Mouse (Mus musculus): ENCODE measurements at regions not wholly inside any gene's neighbourhood (a gene's known extent, or its start where the extent isn't known, plus 50 kb on each side); places are given as distances from the start of the nearest gene placed in this dataset.

- no peak for DNase-seq (ENCODE audit: low spot score)
Measured at GRCm38 (mm10) chr13:78717686-78718431, 518.3 kb upstream of the Nr2f1 start.

DNA sequence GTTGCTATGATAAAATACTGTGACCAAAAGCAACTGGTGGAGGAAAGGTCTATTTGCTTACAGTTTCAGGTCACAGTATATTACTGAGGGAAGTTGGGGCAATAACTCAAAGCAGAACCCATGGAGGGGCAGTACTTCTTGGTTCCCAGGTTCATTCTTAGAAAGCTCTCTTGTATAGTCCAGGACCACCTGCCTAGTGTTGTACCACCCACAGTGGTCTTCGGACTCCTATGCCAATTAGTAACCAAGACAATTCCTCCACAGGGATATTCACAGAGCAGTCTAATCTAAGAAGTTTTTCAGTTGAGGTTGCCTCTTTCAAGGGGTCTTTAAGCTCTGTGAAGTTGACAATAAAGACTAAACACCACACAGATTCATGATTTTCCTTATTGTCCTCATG is 517.6 kb upstream of the Nr2f1 start:
- no peak for DNase-seq (ENCODE audit: low spot score)

- DNase-seq (ENCODE audit: low spot score): no peak
Measured at GRCm38 (mm10) chr13:78704693-78705092, 505.1 kb upstream of the Nr2f1 start.

DNA sequence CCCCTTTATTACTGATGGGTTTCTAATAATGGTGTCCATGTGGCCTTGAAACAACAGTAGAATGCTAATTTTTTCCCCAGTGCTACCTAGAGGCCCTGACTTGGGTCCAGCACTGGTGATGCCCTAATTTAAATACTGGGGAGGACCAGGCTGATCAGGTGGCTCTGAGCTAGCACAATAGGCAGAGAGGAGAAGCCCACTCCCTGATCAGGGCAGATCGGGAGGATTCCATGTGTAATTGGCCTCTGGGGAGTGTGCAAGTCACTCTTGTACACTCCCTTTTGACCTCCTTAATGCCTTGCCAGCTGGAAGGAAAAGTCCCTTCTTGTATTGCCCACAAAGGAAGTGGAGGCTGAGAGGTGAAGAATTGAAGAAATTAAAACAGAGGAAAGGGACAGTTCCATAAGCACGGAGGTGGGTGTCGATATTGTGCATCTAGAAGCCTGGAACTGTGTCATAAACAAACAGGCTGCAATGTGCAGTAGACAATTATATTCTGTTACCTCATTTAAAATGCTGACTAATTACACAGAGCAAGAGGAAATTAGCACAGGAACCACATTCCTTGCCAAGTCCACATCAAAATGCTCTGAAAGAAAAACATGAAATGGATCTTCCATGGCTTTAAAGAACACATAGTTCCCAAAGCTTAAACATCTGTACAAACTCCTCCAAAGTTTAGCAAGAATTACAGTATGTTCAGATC is 498.4 kb upstream of the Nr2f1 start:
- no peak for DNase-seq (ENCODE audit: low spot score)

GRCm38 (mm10) chr13:78679255-78679895 is 479.8 kb upstream of the Nr2f1 start:
- no peak for DNase-seq (ENCODE audit: low spot score)

DNA sequence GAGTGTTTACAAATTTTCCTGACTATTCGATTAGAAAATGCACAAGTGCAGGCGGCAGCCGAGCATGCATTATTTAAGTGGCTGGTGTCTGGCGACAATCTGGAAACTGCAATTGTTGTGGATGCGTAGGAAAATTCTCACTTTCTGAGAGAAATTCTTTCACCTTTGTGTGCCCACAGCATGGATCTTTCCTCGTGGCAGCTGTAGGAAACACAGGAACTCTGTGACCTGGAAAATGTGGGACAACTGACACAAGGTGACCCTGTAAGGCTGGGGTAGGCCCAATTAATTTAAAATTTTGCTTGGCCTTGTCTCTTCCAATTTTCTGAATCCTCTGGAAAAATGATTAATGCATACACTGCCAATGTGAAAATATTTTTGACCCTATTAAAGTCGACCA is 478.7 kb upstream of the Nr2f1 start:
- no peak for DNase-seq (ENCODE audit: low spot score)

DNA sequence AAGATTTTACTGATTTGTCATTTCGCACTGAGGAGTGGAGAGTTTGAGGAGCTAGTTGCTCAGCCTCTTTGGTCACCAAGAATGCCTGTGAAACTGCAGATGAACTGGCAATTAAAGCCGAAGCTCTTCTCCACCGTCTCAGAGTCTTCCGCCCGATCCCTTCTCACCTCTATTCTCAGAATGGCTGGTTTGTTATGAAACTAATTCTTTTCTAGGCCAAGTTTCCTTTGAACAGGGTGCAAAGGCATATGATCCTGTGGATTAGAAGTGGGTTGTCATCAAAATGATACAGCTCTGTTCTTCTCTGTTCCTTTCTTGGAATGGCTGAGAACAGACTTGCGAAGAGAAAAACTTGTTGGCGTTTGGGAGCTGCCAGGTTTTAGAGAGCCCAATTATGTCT is 458.7 kb upstream of the Nr2f1 start:
- no peak for DNase-seq (ENCODE audit: low spot score)

- no peak for DNase-seq (ENCODE audit: low spot score)
Measured at GRCm38 (mm10) chr13:78656766-78657165, 457.2 kb upstream of the Nr2f1 start.

GRCm38 (mm10) chr13:78656196-78656595 is 456.6 kb upstream of the Nr2f1 start:
- no peak for DNase-seq (ENCODE audit: low spot score)

GRCm38 (mm10) chr13:78650824-78651223 is 451.3 kb upstream of the Nr2f1 start:
- no peak for DNase-seq (ENCODE audit: low spot score)

GRCm38 (mm10) chr13:78644556-78644955 is 445.0 kb upstream of the Nr2f1 start:
- DNase-seq (ENCODE audit: low spot score): peak; percentile 1

- no peak for DNase-seq (ENCODE audit: low spot score)
Measured at GRCm38 (mm10) chr13:78643023-78643422, 443.5 kb upstream of the Nr2f1 start.

GRCm38 (mm10) chr13:78642443-78642729 is 442.8 kb upstream of the Nr2f1 start:
- no peak for DNase-seq (ENCODE audit: low spot score)

- no peak for DNase-seq (ENCODE audit: low spot score)
Measured at GRCm38 (mm10) chr13:78641687-78642442, 442.3 kb upstream of the Nr2f1 start.

DNA sequence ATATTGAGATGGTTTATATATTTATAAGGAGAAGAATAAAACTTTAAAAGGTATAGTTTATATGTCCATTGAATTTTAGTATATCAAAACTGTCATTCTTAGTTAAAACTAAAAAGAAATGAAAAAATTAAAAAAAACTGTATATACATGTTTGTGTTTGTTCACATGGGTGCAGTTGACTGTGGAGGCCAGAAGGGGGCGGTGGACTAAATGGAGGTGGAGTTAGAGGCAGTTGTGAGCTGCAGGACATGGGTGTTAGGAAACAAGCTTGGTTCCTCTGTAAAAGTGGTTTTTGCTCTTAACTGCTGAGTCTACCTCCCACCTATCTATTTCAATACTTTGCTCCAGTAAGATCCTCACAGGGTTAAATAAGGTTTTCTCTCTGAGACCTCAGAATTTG is 440.8 kb upstream of the Nr2f1 start:
- DNase-seq (ENCODE audit: low spot score): no peak

DNA sequence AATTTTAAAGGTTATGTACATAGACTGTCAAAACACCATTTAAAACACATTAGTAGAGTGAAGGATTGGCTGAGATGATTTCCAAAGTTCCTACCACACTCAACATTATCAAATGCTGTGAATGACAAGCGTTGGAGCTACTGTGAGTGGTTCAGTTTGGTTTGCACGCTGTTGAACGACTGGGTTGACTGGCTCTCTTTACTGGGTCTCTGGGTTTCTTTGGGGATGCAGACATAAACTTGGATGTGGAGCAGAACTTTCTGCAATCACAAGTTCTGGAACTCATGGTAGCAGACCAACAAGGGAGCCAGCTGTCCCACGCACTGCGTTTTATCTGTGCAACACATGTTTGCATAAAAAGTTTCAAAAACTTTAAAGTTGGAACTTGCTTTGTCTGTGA is 438.9 kb upstream of the Nr2f1 start:
- DNase-seq (ENCODE audit: low spot score): no peak

DNA sequence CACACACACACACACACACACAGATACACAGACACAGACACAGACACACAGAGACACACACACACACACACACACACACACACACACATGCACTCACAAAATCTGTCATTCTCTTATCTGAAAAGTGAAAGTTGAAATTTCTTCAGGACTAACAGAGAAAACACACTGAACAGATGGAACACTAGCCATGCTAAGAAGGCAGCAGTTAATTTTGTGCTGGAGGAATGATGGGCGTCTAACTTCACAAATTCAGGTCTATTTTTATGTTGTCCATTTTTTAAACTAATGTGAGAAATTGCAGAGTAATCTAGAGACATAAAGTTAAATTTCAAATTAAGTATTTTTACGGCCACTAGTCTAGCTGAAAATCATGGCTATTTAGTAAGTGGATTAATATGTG is 432.1 kb upstream of the Nr2f1 start:
- no peak for DNase-seq (ENCODE audit: low spot score)

DNA sequence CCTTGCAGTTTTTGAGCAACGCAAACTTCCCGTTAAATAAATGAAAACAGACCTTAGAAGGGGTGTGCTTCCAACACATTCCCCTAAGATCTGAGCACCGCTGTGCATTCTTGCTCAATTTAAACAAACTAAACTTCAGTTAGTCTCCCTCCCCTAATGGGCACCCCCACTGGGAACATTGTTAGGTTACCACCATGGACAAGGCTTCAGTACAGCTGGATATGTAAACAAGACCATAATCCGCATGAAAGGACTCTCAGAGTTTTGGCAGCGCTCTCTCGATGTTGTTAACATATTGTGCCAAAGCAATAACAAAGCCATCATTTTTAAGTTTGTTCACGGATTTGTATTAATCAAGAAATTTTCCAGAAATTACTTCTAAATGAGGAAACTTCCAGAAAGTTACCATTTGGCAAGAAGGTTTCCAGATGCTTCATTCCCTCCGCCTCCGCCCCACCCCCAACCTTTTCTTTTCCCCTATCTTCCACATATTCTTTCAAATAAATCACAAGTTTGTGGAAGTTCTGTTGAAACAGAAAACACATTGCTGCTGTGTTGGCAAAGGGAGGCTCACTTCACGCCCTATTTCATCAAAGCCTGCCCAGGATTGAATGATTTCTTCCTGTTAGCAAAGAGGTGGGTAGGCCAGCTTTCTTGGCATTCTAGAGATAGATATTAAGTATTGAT is 429.6 kb upstream of the Nr2f1 start:
- no peak for DNase-seq (ENCODE audit: low spot score)

- DNase-seq (ENCODE audit: low spot score): no peak
Measured at GRCm38 (mm10) chr13:78623652-78624051, 424.1 kb upstream of the Nr2f1 start.

DNA sequence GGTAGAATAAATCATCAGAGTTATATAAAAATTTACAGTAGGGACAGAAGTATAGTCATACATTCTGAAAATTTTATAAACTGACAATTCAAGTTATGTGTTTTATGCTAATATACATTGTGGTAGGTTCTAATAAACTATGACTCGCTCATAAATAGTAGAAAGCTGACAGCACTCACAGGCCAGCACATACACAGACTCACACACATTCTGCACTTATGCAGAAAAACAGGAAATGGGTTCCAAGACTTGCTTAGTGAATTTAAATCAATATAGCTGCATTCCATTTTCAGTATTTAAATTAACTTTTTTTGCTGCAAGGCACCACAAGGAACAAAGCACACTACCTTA is 403.3 kb upstream of the Nr2f1 start:
- no peak for DNase-seq (ENCODE audit: low spot score)

- no peak for DNase-seq (ENCODE audit: low spot score)
Measured at GRCm38 (mm10) chr13:78602211-78602860, 402.8 kb upstream of the Nr2f1 start.

Measured in gastrocnemius, adult 18-20 months (tissue).